Comparison of ENCODE assay signal across 8 mouse cellular contexts in genomic region chr1:93686961-93687320, GRCm38 (mm10). TPM values are rescaled to one million over a fixed set of nuclear protein-coding genes. Genes with fewer than 3 reads are reported as not detected.
DNase-seq lines count a peak whose midpoint lies in the region; ATAC-seq and TF ChIP-seq lines count a peak whose summit lies in the region.

No protein-coding gene starts in this region.

- H3K4me2 ChIP-seq in heart, embryonic 13.5 days: peak overlapping the region; percentile 96

- WGBS in heart, embryonic 13.5 days: 54% methylated on average over 3 of the region's 3 CpGs
- 27% methylated on average over 3 of the region's 3 CpGs for WGBS in small intestine, adult 2 months

- peak; percentile 29 for DNase-seq in lung, postnatal 10 days
- no peak for DNase-seq in lung, postnatal 14 days
- peak; percentile 60 to 62 for DNase-seq in kidney, postnatal 36 days
- DNase-seq in urinary bladder, adult 18-20 months (ENCODE audit: low spot score in 2 of 2): no peak
- no peak for DNase-seq in adrenal gland, adult 8-10 months
- no peak for DNase-seq in urinary bladder, postnatal 25 days (ENCODE audit: low spot score)

- no peak for ATAC-seq in heart, embryonic 13.5 days (ENCODE audit: extremely low read depth, insufficient number of reproducible peaks, low FRiP score, low TSS enrichment)

- H3K9me3 ChIP-seq in heart, embryonic 13.5 days: no peaks in the 10 kb centered on the region

- H3K4me1 ChIP-seq in heart, embryonic 13.5 days: peaks cover 20% of the 10 kb centered on the region
- peaks cover 24% of the 10 kb centered on the region for H3K4me1 ChIP-seq in small intestine, adult 2 months (ENCODE audit: control insufficient read depth, insufficient read depth, insufficient read length, low read length)

- H3K36me3 ChIP-seq in heart, embryonic 13.5 days: peaks cover 18% of the 10 kb centered on the region
- no peaks in the 10 kb centered on the region for H3K36me3 ChIP-seq in small intestine, adult 2 months (ENCODE audit: control insufficient read depth, insufficient read depth, low read length)

- H3K27me3 ChIP-seq in heart, embryonic 13.5 days (replicated peaks): peaks cover 10% of the 10 kb centered on the region; the same call in 1 of the 2 replicates
- H3K27me3 ChIP-seq in small intestine, adult 2 months (ENCODE audit: control insufficient read depth, insufficient read depth, low read length): no peaks in the 10 kb centered on the region

- peak overlapping the region; percentile 75 for H3K4me3 ChIP-seq in heart, embryonic 13.5 days
- H3K4me3 ChIP-seq in small intestine, adult 2 months (ENCODE audit: low read depth, low read length): peak overlapping the region; percentile 63

- TF ChIP-seq POLR2A in small intestine, adult 2 months (IDR thresholded peaks at IDR 0.05; ENCODE audit: low read depth, low read length): no peak

- H3K9ac ChIP-seq in heart, embryonic 13.5 days: peak overlapping the region; percentile 84

- no peak for TF ChIP-seq CTCF in small intestine, adult 2 months (IDR thresholded peaks at IDR 0.05; ENCODE audit: extremely low read depth, insufficient read length, insufficient replicate concordance, low read depth, low read length)

- 0 out of 2 replicates have a peak overlapping the region, but pooled peaks have one; percentile 16 for H3K27ac ChIP-seq in heart, embryonic 13.5 days (replicated peaks)
- H3K27ac ChIP-seq in small intestine, adult 2 months (ENCODE audit: insufficient read depth, low read depth, low read length): no peak overlapping the region

RNA-seq across cellular contexts. Expression of gene Bok, which starts 1.5 kb away (rescaled TPM):
- 40.2 and 51.6 TPM in 2 replicates for polyA plus RNA-seq in heart, embryonic 13.5 days (2015; fragmentation: Nextera tagmentation; extraction: Ambion mirVana)
- polyA plus RNA-seq in small intestine, adult 2 months (2012; rRNA removed): 57.1 and 106 TPM in 2 replicates
- 10 to 100 TPM in 3 of 4 experiments, 1 to 10 TPM in 1; 9.1 to 13.5 (median 11.1) TPM for total RNA-seq in adrenal gland, adult 8-10 months (2022)

RNA-seq across cellular contexts. Expression of gene Stk25, which starts 28.5 kb away (rescaled TPM):
- 132 and 138 TPM in 2 replicates for polyA plus RNA-seq in heart, embryonic 13.5 days (2015; fragmentation: Nextera tagmentation; extraction: Ambion mirVana)
- 217 and 306 TPM in 2 replicates for polyA plus RNA-seq in small intestine, adult 2 months (2012; rRNA removed)
- total RNA-seq in adrenal gland, adult 8-10 months (2022): 100 to 1,000 TPM; 135 to 201 (median 170) TPM

Comparison
In these comparisons a context has a peak if more than half of its experiments do, and no peak if none do; other contexts are left out.
1. DNase-seq: peak in lung, postnatal 10 days (single experiment) and kidney, postnatal 36 days (2 of 2); none in lung, postnatal 14 days (single experiment), urinary bladder, adult 18-20 months (0 of 2), adrenal gland, adult 8-10 months (single experiment) and urinary bladder, postnatal 25 days (single experiment).